Mouse (Mus musculus): ENCODE data around the gene Cdkn2b.

DNA sequence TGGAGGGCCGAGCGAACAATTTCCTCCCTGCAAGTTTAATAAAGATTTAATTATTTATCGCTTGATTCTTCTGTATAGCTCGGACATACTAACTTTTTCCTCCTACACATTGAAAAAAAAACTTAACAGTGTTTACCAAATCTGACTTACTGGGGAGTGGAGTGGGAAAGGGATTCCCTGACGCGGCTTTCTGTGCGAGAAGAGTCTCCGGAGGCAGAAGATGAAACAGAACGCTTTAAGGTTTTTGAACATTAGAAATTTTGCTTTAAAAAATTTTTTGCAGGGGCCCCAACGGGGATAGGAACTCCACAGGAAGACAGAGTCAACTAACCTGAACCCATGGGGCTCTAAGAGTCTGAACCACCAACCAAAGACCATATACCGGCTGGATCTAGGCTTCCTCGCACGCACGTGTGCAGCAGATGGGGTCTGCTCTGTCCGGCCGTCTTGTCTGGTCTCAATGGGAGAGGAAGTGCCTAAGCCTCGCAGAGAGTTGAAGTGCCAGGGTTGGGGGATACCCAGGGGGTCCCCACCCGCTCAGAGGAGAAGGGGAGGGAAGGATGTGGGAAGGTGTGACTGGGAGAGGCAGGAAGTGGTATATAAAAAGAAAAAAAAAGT lies 38.6 kb downstream of the Cdkn2b start:
- no peak for TF ChIP-seq NELFE (IDR thresholded peaks at IDR 0.05; ENCODE audit: low read depth, low read length)
- TF ChIP-seq GATA1 (IDR thresholded peaks at IDR 0.05; ENCODE audit: low read depth, low read length) = no peak
- TF ChIP-seq HCFC1 (IDR thresholded peaks at IDR 0.05; ENCODE audit: low read depth, low read length) = no peak
- no peak for TF ChIP-seq MAX (IDR thresholded peaks at IDR 0.05; ENCODE audit: low read length)
- no peak for TF ChIP-seq POLR2AphosphoS5 (IDR thresholded peaks at IDR 0.05; ENCODE audit: borderline replicate concordance, low read depth, low read length)
- no peak for TF ChIP-seq EP300 (IDR thresholded peaks at IDR 0.05; ENCODE audit: low read depth in 1 of 2, low read length in 2 of 2)

All from MEL (cell line).